Mouse (Mus musculus): Measurements from ENCODE around the gene Ikzf1. TPM values are rescaled to one million over a fixed set of nuclear protein-coding genes. Genes with fewer than 3 reads are reported as not detected.

Ikzf1 gene
- polyA plus RNA-seq, 1 experiment from 2014 or later, result 7.6 TPM

GRCm38 (mm10) chr11:11686569-11687051, 1.8 kb downstream of the Ikzf1 start:
- WGBS (ENCODE audit: insufficient replicate concordance), result 13% methylated on average over 16 of the region's 16 CpGs
- no peaks in the 10 kb centered on the region for H3K9me3 ChIP-seq (replicated peaks; ENCODE audit: control insufficient read depth, low read length)
- H3K27ac ChIP-seq (ENCODE audit: low read depth, low read length), result no peak overlapping the region
- H3K36me3 ChIP-seq (ENCODE audit: control insufficient read depth, insufficient read depth, low read length), result no peaks in the 10 kb centered on the region
- peak overlapping the region; percentile 83 for H3K4me3 ChIP-seq (ENCODE audit: low read depth, low read length)
- peak overlapping the region; percentile 76 for H3K9ac ChIP-seq (ENCODE audit: low read depth, low read length)
- peak overlapping the region; percentile 99 for H3K4me2 ChIP-seq
- ATAC-seq (replicated peaks; ENCODE audit: insufficient number of reproducible peaks, low FRiP score, low TSS enrichment), result no peak
- H3K27me3 ChIP-seq (ENCODE audit: control insufficient read depth, insufficient read depth, low read length), result peaks cover 47% of the 10 kb centered on the region
- H3K4me1 ChIP-seq (ENCODE audit: control insufficient read depth, insufficient read depth, low read length), result no peaks in the 10 kb centered on the region

DNA sequence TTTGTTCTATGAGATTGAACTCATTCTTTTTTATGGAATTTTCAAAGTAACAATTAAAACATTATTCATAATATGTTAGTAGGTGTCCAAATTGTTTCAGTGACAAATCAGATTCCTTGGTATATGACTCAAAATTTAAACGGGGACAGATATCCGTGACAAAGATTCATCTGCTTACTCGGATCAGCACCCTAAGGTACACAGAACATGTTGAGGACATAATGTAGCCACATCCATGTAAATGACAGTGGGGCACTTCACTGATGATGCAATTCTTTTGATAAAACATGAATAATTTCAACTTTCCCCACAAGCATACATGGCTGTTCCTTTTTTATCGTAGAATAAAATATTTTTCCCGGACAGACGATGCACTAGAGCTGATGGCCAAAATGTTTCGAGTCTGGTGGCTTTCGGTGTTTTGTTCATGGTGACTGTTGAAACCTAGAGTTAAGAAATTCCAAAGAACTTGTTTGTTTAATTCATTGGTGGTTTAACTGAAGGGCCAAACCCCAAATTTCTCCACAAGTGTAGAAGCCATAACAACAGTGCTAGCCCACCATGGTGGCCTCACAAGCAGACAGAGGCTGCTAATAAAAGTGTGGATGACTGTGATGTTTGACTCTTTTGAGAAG, 2.9 kb downstream of the Ikzf1 start:
- Histone ChIP-seq H3K27me3 (ENCODE audit: control insufficient read depth, insufficient read depth, low read length) (peaks cover 44% of the 10 kb centered on the region), H3K9me3 (replicated peaks; ENCODE audit: control insufficient read depth, low read length) (no peaks in the 10 kb centered on the region), H3K27ac (ENCODE audit: low read depth, low read length) (no peak overlapping the region), H3K9ac (ENCODE audit: low read depth, low read length) (no peak overlapping the region), H3K36me3 (ENCODE audit: control insufficient read depth, insufficient read depth, low read length) (no peaks in the 10 kb centered on the region), H3K4me2 (peak overlapping the region; percentile 41), H3K4me3 (ENCODE audit: low read depth, low read length) (peak overlapping the region; percentile 8; the same call in 1 of the 2 replicates), H3K4me1 (ENCODE audit: control insufficient read depth, insufficient read depth, low read length) (no peaks in the 10 kb centered on the region)
- no peak for ATAC-seq (replicated peaks; ENCODE audit: insufficient number of reproducible peaks, low FRiP score, low TSS enrichment)
- WGBS (ENCODE audit: insufficient replicate concordance), result 89% methylated on average over 8 of the region's 8 CpGs

GRCm38 (mm10) chr11:11688766-11689330, 4.0 kb downstream of the Ikzf1 start:
- H3K9me3 ChIP-seq (replicated peaks; ENCODE audit: control insufficient read depth, low read length), result no peaks in the 10 kb centered on the region
- no peak for ATAC-seq (replicated peaks; ENCODE audit: insufficient number of reproducible peaks, low FRiP score, low TSS enrichment)
- H3K4me2 ChIP-seq, result no peak overlapping the region
- 71% methylated on average over 6 of the region's 6 CpGs for WGBS (ENCODE audit: insufficient replicate concordance)
- no peaks in the 10 kb centered on the region for H3K4me1 ChIP-seq (ENCODE audit: control insufficient read depth, insufficient read depth, low read length)
- no peaks in the 10 kb centered on the region for H3K36me3 ChIP-seq (ENCODE audit: control insufficient read depth, insufficient read depth, low read length)
- peaks cover 36% of the 10 kb centered on the region for H3K27me3 ChIP-seq (ENCODE audit: control insufficient read depth, insufficient read depth, low read length)
- H3K27ac ChIP-seq (ENCODE audit: low read depth, low read length), result no peak overlapping the region
- no peak overlapping the region for H3K4me3 ChIP-seq (ENCODE audit: low read depth, low read length)
- H3K9ac ChIP-seq (ENCODE audit: low read depth, low read length), result no peak overlapping the region

GRCm38 (mm10) chr11:11689701-11690058, 4.9 kb downstream of the Ikzf1 start:
- peaks cover 28% of the 10 kb centered on the region for H3K27me3 ChIP-seq (ENCODE audit: control insufficient read depth, insufficient read depth, low read length)
- no peaks in the 10 kb centered on the region for H3K9me3 ChIP-seq (replicated peaks; ENCODE audit: control insufficient read depth, low read length)
- H3K4me1 ChIP-seq (ENCODE audit: control insufficient read depth, insufficient read depth, low read length), result no peaks in the 10 kb centered on the region
- H3K4me3 ChIP-seq (ENCODE audit: low read depth, low read length), result no peak overlapping the region
- H3K4me2 ChIP-seq, result no peak overlapping the region
- no peak for ATAC-seq (replicated peaks; ENCODE audit: insufficient number of reproducible peaks, low FRiP score, low TSS enrichment)
- no peak overlapping the region for H3K9ac ChIP-seq (ENCODE audit: low read depth, low read length)
- no peaks in the 10 kb centered on the region for H3K36me3 ChIP-seq (ENCODE audit: control insufficient read depth, insufficient read depth, low read length)
- no peak overlapping the region for H3K27ac ChIP-seq (ENCODE audit: low read depth, low read length)

GRCm38 (mm10) chr11:11690059-11690844, 5.4 kb downstream of the Ikzf1 start:
- Histone ChIP-seq H3K4me3 (ENCODE audit: low read depth, low read length) (no peak overlapping the region), H3K27me3 (ENCODE audit: control insufficient read depth, insufficient read depth, low read length) (peaks cover 22% of the 10 kb centered on the region), H3K9me3 (replicated peaks; ENCODE audit: control insufficient read depth, low read length) (no peaks in the 10 kb centered on the region), H3K36me3 (ENCODE audit: control insufficient read depth, insufficient read depth, low read length) (no peaks in the 10 kb centered on the region), H3K4me1 (ENCODE audit: control insufficient read depth, insufficient read depth, low read length) (no peaks in the 10 kb centered on the region), H3K9ac (ENCODE audit: low read depth, low read length) (no peak overlapping the region), H3K27ac (ENCODE audit: low read depth, low read length) (no peak overlapping the region), H3K4me2 (no peak overlapping the region)
- 72% methylated on average over 11 of the region's 11 CpGs for WGBS (ENCODE audit: insufficient replicate concordance)
- no peak for ATAC-seq (replicated peaks; ENCODE audit: insufficient number of reproducible peaks, low FRiP score, low TSS enrichment)

DNA sequence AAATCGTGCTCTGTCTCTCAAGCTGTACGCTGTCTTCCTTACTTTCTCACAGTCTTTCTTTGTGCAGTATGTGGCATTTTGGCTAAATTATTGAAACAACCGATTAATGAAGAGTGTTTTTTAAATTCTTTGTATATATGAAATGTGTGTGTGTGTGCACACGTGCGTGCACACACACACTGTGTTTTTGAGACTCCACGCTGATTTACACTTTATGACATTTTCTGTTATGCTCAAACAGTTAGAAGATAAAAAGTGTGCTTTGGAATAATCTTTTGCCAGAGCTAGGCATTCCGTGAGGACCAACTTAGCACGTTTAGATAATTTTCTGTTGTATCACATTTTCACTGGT, 6.0 kb downstream of the Ikzf1 start:
- Histone ChIP-seq H3K27me3 (ENCODE audit: control insufficient read depth, insufficient read depth, low read length) (peaks cover 17% of the 10 kb centered on the region), H3K4me2 (no peak overlapping the region), H3K36me3 (ENCODE audit: control insufficient read depth, insufficient read depth, low read length) (no peaks in the 10 kb centered on the region), H3K27ac (ENCODE audit: low read depth, low read length) (no peak overlapping the region), H3K9ac (ENCODE audit: low read depth, low read length) (no peak overlapping the region), H3K4me1 (ENCODE audit: control insufficient read depth, insufficient read depth, low read length) (no peaks in the 10 kb centered on the region), H3K9me3 (replicated peaks; ENCODE audit: control insufficient read depth, low read length) (no peaks in the 10 kb centered on the region), H3K4me3 (ENCODE audit: low read depth, low read length) (no peak overlapping the region)
- 90% methylated on average over 8 of the region's 8 CpGs for WGBS (ENCODE audit: insufficient replicate concordance)
- ATAC-seq (replicated peaks; ENCODE audit: insufficient number of reproducible peaks, low FRiP score, low TSS enrichment), result no peak

DNA sequence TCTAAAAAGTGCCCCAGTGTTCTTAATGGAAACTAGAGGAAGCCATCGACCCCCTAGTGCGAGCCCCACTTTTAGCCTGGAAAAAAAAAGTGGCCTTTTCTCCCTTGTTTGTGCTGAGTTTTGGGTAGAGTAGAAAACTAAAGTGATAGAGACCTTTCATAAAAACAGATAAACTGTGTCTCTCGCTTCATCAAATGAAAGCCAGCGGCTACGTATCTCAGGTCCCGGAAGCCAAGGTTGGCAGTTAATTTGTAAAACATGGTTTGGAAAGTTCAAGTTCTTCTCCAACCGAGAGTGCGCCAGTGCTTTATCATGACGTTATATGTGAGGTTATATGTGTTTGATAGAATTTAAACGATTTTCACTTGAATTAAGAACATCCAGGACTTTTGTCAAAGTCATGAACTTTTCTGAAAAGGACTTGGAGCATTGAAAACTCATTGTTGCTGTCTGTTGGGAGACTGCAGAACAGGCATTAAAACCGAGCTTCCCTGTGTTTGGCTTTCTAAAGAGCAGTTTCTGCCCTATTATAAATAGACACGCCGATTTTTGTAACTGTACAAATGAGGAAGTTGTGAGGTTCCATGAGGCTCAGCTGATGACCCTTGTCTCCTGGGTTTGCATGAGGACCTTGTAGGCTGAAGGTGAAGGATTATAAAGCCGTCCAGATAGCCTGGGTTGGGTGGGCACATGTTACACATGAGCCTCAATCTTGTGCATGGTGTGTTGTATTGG, 6.7 kb downstream of the Ikzf1 start:
- no peak for ATAC-seq (replicated peaks; ENCODE audit: insufficient number of reproducible peaks, low FRiP score, low TSS enrichment)
- H3K9me3 ChIP-seq (replicated peaks; ENCODE audit: control insufficient read depth, low read length), result no peaks in the 10 kb centered on the region
- no peak overlapping the region for H3K4me2 ChIP-seq
- no peak overlapping the region for H3K9ac ChIP-seq (ENCODE audit: low read depth, low read length)
- H3K4me3 ChIP-seq (ENCODE audit: low read depth, low read length), result no peak overlapping the region
- 85% methylated on average over 14 of the region's 14 CpGs for WGBS (ENCODE audit: insufficient replicate concordance)
- no peaks in the 10 kb centered on the region for H3K36me3 ChIP-seq (ENCODE audit: control insufficient read depth, insufficient read depth, low read length)
- peaks cover 11% of the 10 kb centered on the region; the same call in 1 of the 2 replicates for H3K27me3 ChIP-seq (ENCODE audit: control insufficient read depth, insufficient read depth, low read length)
- no peak overlapping the region for H3K27ac ChIP-seq (ENCODE audit: low read depth, low read length)
- H3K4me1 ChIP-seq (ENCODE audit: control insufficient read depth, insufficient read depth, low read length), result no peaks in the 10 kb centered on the region

- Histone ChIP-seq H3K4me2 (no peak overlapping the region), H3K9me3 (replicated peaks; ENCODE audit: control insufficient read depth, low read length) (no peaks in the 10 kb centered on the region), H3K27ac (ENCODE audit: low read depth, low read length) (no peak overlapping the region), H3K27me3 (ENCODE audit: control insufficient read depth, insufficient read depth, low read length) (peaks cover 2% of the 10 kb centered on the region; the same call in 1 of the 2 replicates), H3K4me1 (ENCODE audit: control insufficient read depth, insufficient read depth, low read length) (no peaks in the 10 kb centered on the region), H3K36me3 (ENCODE audit: control insufficient read depth, insufficient read depth, low read length) (no peaks in the 10 kb centered on the region), H3K4me3 (ENCODE audit: low read depth, low read length) (no peak overlapping the region), H3K9ac (ENCODE audit: low read depth, low read length) (no peak overlapping the region)
- no peak for ATAC-seq (replicated peaks; ENCODE audit: insufficient number of reproducible peaks, low FRiP score, low TSS enrichment)
- 86% methylated on average over 10 of the region's 10 CpGs for WGBS (ENCODE audit: insufficient replicate concordance)
Observed at GRCm38 (mm10) chr11:11692558-11693166, 7.9 kb downstream of the Ikzf1 start.
